Mouse (Mus musculus) urinary bladder, postnatal 14 days (tissue): ENCODE results near the gene Hivep2.

Experiments
- DNase-seq: peaks from one replicate; pipeline ENCODE4 v3.0.0; 2021; ENCODE audit warnings: low spot score

Gene Hivep2

DNA sequence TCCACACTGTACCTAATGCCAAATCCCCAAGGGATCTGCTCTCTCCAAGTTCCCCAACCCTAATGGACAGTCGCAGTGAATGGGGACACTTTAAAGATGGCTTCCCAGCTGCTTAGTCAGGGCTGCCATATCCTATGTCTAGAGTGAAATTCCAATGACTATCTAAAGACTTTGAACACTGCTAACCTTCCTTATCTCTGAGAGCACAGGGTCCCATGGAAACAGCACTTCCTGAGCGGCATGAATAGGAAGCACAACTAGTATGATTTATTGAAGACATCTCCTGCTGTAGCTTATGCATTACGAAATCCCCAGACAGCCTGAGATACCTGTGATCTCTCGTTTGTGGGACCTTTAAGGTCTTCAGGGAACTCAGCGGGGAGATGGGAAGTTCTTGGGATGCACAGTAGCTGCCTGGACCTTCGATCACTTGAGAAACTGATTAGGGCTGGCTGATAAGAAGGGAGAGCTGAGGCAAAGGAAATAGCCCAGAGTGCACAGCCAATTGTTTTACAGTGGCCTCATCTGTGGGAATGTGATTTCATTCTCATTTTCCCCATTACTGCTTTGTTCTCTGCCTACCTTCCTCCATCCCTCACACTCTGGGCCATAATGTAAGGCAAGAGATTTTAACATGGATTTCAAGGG is 202.4 kb downstream of the Hivep2 start:
- no peak for DNase-seq

- no peak for DNase-seq
Observed at GRCm38 (mm10) chr10:14168869-14169566, 203.1 kb downstream of the Hivep2 start.

- DNase-seq, result no peak
Observed at GRCm38 (mm10) chr10:14174124-14174523, 208.2 kb downstream of the Hivep2 start.

DNA sequence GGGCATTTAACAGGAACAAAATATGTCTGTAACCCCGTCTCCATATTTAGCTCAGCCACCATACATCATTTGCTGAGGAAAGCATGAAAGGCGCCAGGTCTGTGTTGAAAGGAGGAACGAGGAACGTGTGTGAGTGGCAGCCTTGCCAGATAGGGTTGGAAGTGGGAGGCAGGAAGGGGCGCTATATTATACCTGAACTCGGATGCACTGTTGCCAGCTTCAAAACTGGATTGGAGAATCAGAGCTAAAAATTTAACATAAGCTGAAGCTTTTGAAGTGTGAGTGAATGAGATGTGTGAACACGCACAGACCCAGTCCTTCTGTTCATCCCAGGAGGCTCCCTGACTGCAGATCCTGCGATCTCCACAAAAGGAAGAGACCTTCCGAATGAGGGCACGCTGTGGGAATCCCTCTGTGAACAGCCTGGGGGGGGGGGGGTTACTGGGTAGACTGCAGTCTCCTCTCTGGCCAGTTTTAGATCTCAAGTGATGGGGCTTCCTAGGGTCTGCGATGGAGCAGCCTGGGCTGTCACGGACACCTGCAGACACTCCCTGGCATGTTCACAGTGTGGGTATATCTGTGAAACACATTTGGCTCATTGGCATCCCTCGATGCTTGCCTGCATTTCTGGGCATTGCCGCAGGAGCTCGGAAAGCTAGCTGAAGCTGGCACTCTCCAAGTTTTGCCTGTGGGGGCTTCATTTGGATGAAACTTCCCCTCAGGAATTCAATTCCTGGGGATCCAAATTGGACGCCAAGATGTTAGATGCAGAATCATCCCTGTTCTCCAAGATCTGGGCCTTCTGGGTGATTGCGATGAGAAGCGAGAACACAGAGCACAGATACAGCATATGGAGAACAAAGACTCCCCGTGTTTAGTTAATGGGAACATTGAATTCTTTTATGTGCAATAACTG is 213.8 kb downstream of the Hivep2 start:
- DNase-seq, result no peak

- DNase-seq, result no peak
Observed at GRCm38 (mm10) chr10:14186352-14186976, 220.6 kb downstream of the Hivep2 start.

DNA sequence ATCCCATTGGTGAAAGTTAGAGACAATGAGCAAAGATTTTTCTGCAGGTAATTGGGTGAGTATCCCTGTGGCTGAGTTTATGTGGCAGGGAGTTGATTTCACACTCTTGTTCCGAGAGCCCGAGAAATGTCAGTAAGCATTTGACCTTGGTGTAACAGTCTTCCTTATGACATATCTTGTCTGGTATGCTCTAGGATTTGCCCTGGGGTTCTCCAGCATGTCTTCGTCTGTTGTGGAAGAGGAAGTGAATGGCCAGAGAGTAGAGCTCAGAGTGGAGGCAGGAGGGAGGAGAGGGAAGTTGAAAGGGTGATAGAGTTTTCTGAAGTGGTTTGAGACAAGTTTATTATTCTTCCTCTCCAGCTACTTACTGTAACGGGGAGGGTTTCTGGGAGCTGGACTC is 223.2 kb downstream of the Hivep2 start:
- no peak for DNase-seq

GRCm38 (mm10) chr10:14191202-14191601 is 225.3 kb downstream of the Hivep2 start:
- no peak for DNase-seq

DNA sequence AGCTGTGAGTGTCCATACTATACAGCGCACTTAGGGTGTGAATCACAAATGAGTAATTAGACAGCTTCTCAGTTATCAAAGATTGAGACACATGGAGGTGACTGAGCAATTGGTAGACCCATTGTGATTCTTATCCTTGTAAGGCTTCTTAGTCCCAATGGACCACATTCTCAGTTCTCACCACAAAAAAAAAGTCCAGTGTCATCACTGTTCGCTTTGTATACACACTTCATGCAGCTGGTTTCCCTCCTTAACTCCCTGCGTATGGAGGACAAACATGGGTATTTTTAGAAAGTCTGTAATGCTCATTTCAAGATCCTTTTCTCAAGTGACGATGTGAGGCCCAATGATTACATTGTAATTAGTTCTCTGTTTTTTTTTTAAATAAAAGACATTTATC is 226.3 kb downstream of the Hivep2 start:
- no peak for DNase-seq

DNA sequence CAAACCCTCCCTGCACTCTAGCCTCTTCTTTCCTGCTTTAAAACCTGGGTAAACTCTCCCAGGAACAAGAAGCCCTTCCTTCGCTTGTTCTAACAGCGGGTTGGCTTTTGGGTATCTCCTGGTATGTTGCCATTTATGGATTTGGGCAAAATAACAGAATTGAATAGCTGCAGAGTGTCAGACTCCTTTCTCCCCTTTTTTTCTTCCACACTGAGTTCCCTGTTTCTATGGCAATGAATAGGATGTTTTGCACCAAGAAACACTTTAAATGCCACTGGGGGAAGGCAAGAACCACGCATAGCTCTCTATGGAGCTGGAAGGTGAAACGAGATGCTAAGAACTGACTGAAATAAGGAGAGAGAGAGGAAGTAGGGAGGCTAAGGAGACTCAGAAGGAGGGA is 227.8 kb downstream of the Hivep2 start:
- no peak for DNase-seq

- DNase-seq, result no peak
Observed at GRCm38 (mm10) chr10:14195778-14196650, 230.1 kb downstream of the Hivep2 start.

GRCm38 (mm10) chr10:14196785-14197184 is 230.9 kb downstream of the Hivep2 start:
- no peak for DNase-seq

- no peak for DNase-seq
Observed at GRCm38 (mm10) chr10:14197261-14197660, 231.4 kb downstream of the Hivep2 start.

DNA sequence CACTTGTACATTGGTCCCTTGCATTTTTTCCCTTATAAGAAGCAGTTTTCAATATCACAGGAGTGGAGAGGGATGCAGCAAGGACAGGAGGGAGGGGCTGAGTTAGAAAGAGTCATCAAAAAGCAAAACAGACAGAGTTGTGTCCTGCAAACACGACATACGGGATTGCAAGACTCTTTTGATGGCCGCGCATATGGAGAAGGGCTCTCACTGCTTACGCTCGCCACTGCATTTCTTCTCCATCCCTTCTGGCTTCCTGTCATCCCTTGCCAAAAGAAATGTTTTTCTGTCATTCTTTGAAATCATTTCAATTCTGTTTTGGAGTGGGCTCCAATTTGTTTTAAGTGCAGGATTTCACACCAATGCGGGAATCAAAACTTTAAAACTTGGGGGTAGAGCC is 233.5 kb downstream of the Hivep2 start:
- no peak for DNase-seq

DNA sequence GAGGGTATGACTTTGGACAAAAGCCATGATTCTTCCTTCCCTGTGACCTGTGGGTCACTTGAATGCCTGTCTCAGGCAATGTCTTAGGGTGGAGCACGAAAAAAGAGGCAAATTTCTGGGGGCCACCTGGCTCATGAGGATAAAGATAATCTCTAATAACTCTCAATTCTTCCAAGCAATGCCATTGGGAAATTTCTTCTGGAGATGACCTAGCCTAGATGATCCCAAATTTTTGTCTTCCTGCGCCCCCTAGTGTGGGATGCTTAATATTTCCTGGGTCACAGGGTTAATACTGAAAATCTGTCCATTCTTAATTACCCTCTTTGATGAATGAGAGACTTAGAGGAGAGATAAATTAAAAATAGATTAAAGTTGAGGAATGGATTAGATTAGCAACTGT is 234.4 kb downstream of the Hivep2 start:
- DNase-seq, result peak; percentile 52
